Mouse (Mus musculus) embryonic stem cell, embryonic (primary cell): ENCODE results near the gene Cnnm1.

Experiments
- CTCF ChIA-PET, 4 experiments: fragments of 300-600 bp in 2 of 4; fragments of 350-600 bp in 2 of 4; sonication (Branson Sonifier 250); formaldehyde crosslinking; loops; one replicate each; lab custom pipeline; 2022; ENCODE audit warnings: inconsistent platforms in 2 of 4; lab: Charles Lee
- POLR2A ChIA-PET, 4 experiments: fragments of 300-600 bp in 2 of 4; fragments of 350-600 bp in 2 of 4; sonication (Branson Sonifier 250); formaldehyde crosslinking; loops; one replicate each; lab custom pipeline; 2022; ENCODE audit warnings: antibody characterized with exemption in 4 of 4, inconsistent platforms in 1 of 4; lab: Charles Lee

Cnnm1 gene

GRCm38 (mm10) chr19:43487429-43487828 lies 47.2 kb downstream of the Cnnm1 start:
- CTCF ChIA-PET: interaction anchor here in 1 of 4 experiments (1.0 kb wide), 1 partner anchor 43 kb away, joined by 3 read pairs; no protein-coding TSS in a partner anchor

GRCm38 (mm10) chr19:43493316-43493715 lies 53.1 kb downstream of the Cnnm1 start:
- ChIA-PET CTCF (interaction anchor here in 2 of 4 experiments (0.6 to 1.1 kb wide), 3 partner anchors 11 to 167 kb away, joined by 3 read pairs; no protein-coding TSS in a partner anchor), POLR2A (interaction anchor here (0.6 to 4.2 kb wide), 8 partner anchors 8 to 121 kb away, joined by 3 to 16 read pairs (median 3); partner anchors contain the start of gene Got1 (in 3 of the 4))

More at GRCm38 (mm10) chr19:43487429-43487828, 47.2 kb downstream of the Cnnm1 start:
- POLR2A ChIA-PET: interaction anchor here in 1 of 4 experiments (1.3 kb wide), 1 partner anchor 40 kb away, joined by 3 read pairs; no protein-coding TSS in a partner anchor

GRCm38 (mm10) chr19:43493878-43494277 lies 53.6 kb downstream of the Cnnm1 start:
- POLR2A ChIA-PET: interaction anchor here (0.6 to 4.2 kb wide), 9 partner anchors 9 to 120 kb away, joined by 3 to 16 read pairs (median 3); partner anchors contain the start of gene Got1 (in 3 of the 4)
- CTCF ChIA-PET: interaction anchor here in 3 of 4 experiments (0.6 to 2.7 kb wide), 5 partner anchors 12 to 166 kb away, joined by 3 to 14 read pairs (median 3); no protein-coding TSS in a partner anchor

- CTCF ChIA-PET: interaction anchor here (0.7 to 2.7 kb wide), 14 partner anchors 13 to 136 kb away, joined by 3 to 19 read pairs (median 6); partner anchors contain the start of gene Got1 (in 1 of the 4)
- POLR2A ChIA-PET: interaction anchor here (0.9 to 5.8 kb wide), 11 partner anchors 9 to 33 kb away, joined by 4 to 35 read pairs (median 9); partner anchors contain the start of gene Got1 (in 3 of the 4)
These were observed 54.7 kb downstream of the Cnnm1 start for GRCm38 (mm10) chr19:43494914-43495313.

GRCm38 (mm10) chr19:43495846-43496245 lies 55.6 kb downstream of the Cnnm1 start:
- CTCF ChIA-PET: interaction anchor here (0.5 to 2.7 kb wide), 26 partner anchors 9 to 717 kb away, joined by 3 to 19 read pairs (median 4); partner anchors contain the start of genes Got1 (in 2 of the 4), Cox15 (in 1 of the 4) and Cutc (in 1 of the 4)
- POLR2A ChIA-PET: interaction anchor here (0.6 to 5.8 kb wide), 15 partner anchors 8 to 130 kb away, joined by 3 to 35 read pairs (median 7); partner anchors contain the start of gene Got1 (in 3 of the 4)

- ChIA-PET CTCF (interaction anchor here in 2 of 4 experiments (0.8 to 2.3 kb wide), 2 partner anchors 34 to 164 kb away, joined by 3 to 14 read pairs; no protein-coding TSS in a partner anchor), POLR2A (interaction anchor here in 3 of 4 experiments (0.7 to 5.8 kb wide), 9 partner anchors 8 to 177 kb away, joined by 3 to 35 read pairs (median 9); partner anchors contain the start of genes Got1 (in 3 of the 3) and Slc25a28 (in 1 of the 3))
These were observed 57.2 kb downstream of the Cnnm1 start for GRCm38 (mm10) chr19:43497440-43497839.

GRCm38 (mm10) chr19:43498874-43499273 lies 58.6 kb downstream of the Cnnm1 start:
- ChIA-PET CTCF (interaction anchor here (0.6 to 1.3 kb wide), 11 partner anchors 12 to 460 kb away, joined by 3 to 10 read pairs (median 3); partner anchors contain the start of gene Got1 (in 1 of the 4)), POLR2A (interaction anchor here (0.6 to 5.8 kb wide), 21 partner anchors 9 to 631 kb away, joined by 3 to 39 read pairs (median 4); partner anchors contain the start of genes Got1 (in 4 of the 4) and Slc25a28 (in 1 of the 4))

GRCm38 (mm10) chr19:43502630-43503029 lies 62.4 kb downstream of the Cnnm1 start:
- POLR2A ChIA-PET: interaction anchor here (0.6 to 7.8 kb wide), 12 partner anchors 13 to 457 kb away, joined by 3 to 57 read pairs (median 4); partner anchors contain the start of genes Got1 (in 3 of the 4) and Cnnm1 (in 1 of the 4)

GRCm38 (mm10) chr19:43503593-43503992 lies 63.4 kb downstream of the Cnnm1 start:
- ChIA-PET POLR2A (interaction anchor here (0.6 to 7.8 kb wide), 16 partner anchors 8 to 343 kb away, joined by 3 to 57 read pairs (median 4); partner anchors contain the start of genes Got1 (in 2 of the 4), Cnnm1 (in 1 of the 4) and Slc25a28 (in 1 of the 4)), CTCF (interaction anchor here in 2 of 4 experiments (0.7 to 2.7 kb wide), 2 partner anchors 12 to 27 kb away, joined by 4 to 9 read pairs; no protein-coding TSS in a partner anchor)

More at GRCm38 (mm10) chr19:43502630-43503029, 62.4 kb downstream of the Cnnm1 start:
- CTCF ChIA-PET: interaction anchor here in 1 of 4 experiments (1.0 kb wide), 1 partner anchor 22 kb away, joined by 3 read pairs; the partner anchor contains the start of gene Got1

GRCm38 (mm10) chr19:43505441-43505840 lies 65.2 kb downstream of the Cnnm1 start:
- CTCF ChIA-PET: interaction anchor here (0.6 to 2.7 kb wide), 9 partner anchors 10 to 1565 kb away, joined by 3 to 9 read pairs (median 4); partner anchors contain the start of gene Slc25a28 (in 1 of the 4)
- POLR2A ChIA-PET: interaction anchor here (0.5 to 7.8 kb wide), 25 partner anchors 9 to 1184 kb away, joined by 3 to 57 read pairs (median 7); partner anchors contain the start of genes Got1 (in 3 of the 4) and Slc25a28 (in 1 of the 4)

- ChIA-PET POLR2A (interaction anchor here in 2 of 4 experiments (0.6 to 3.3 kb wide), 9 partner anchors 10 to 165 kb away, joined by 3 to 23 read pairs (median 6); partner anchors contain the start of gene Got1 (in 2 of the 2)), CTCF (no interaction called here)
These were observed 70.4 kb downstream of the Cnnm1 start for GRCm38 (mm10) chr19:43510436-43511220.

GRCm38 (mm10) chr19:43511621-43512620 lies 71.7 kb downstream of the Cnnm1 start:
- ChIA-PET CTCF (interaction anchor here in 2 of 4 experiments (0.5 to 1.4 kb wide), 4 partner anchors 13 to 689 kb away, joined by 3 to 6 read pairs (median 3); no protein-coding TSS in a partner anchor), POLR2A (interaction anchor here in 2 of 4 experiments (0.8 to 3.3 kb wide), 7 partner anchors 9 to 164 kb away, joined by 3 to 23 read pairs (median 14); partner anchors contain the start of gene Got1 (in 2 of the 2))

GRCm38 (mm10) chr19:43513874-43514273 lies 73.6 kb downstream of the Cnnm1 start:
- ChIA-PET POLR2A (interaction anchor here in 2 of 4 experiments (0.7 to 4.6 kb wide), 3 partner anchors 8 to 11 kb away, joined by 3 to 29 read pairs (median 9); partner anchors contain the start of gene Got1 (in 2 of the 2)), CTCF (no interaction called here)

GRCm38 (mm10) chr19:43515668-43516396 lies 75.6 kb downstream of the Cnnm1 start:
- ChIA-PET CTCF (interaction anchor here in 2 of 4 experiments (1.3 to 2.4 kb wide), 2 partner anchors 13 to 15 kb away, joined by 4 to 8 read pairs; no protein-coding TSS in a partner anchor), POLR2A (interaction anchor here (0.6 to 4.6 kb wide), 20 partner anchors 8 to 159 kb away, joined by 3 to 29 read pairs (median 4); partner anchors contain the start of genes Got1 (in 3 of the 4) and Slc25a28 (in 2 of the 4))
